Mouse (Mus musculus): ENCODE measurements around the gene Telo2.

DNA sequence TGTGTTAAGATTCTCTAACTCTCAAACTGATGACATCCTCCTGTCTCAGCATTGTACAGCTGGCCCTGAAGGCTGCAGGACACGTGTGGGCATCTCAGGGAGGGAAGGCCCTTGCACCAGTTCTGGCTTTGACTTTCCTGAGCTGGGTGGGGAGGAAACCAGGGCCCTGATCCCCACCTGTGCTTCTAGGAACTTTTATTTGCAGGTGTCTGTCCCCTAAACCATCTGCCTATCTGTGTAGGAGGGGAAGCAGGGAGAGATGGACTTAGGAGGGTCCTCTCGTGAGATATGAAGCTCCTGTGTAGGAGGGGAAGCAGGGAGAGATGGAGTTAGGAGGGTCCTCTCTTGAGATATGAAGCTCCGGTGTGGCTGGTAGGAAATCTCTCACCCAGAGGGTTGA lies 32.9 kb downstream of the Telo2 start:
- no peak for TF ChIP-seq CTCF (IDR thresholded peaks at IDR 0.05; ENCODE audit: low read depth)
- no peak for TF ChIP-seq EP300 (optimal IDR thresholded peaks at IDR 0.05)
